Mouse (Mus musculus) kidney, adult 2 months (tissue): ENCODE measurements around the gene Hpd. TPM values are rescaled to one million over a fixed set of nuclear protein-coding genes. Genes with fewer than 3 reads are reported as not detected.

ENCODE experiments used
- DNase-seq: peaks from one replicate; pipeline ENCODE4 v3.0.0; 2021
- H3K27ac ChIP-seq: fragments of 200-500 bp; 2 replicates; pipeline ENCODE4 v1.5.1; 2012; ENCODE audit warnings: low read depth, low read length, control low read depth, inconsistent platforms; ENCODE audit not compliant: insufficient read depth
- H3K27me3 ChIP-seq: fragments of 200-500 bp; replicated peaks from 2 replicates; pipeline ENCODE4 v1.6.1; 2012; ENCODE audit warnings: mild to moderate bottlenecking, moderate library complexity, low read length, inconsistent platforms; ENCODE audit not compliant: control insufficient read depth, insufficient read depth
- H3K36me3 ChIP-seq: fragments of 200-500 bp; 2 replicates; pipeline ENCODE4 v1.6.1; 2012; ENCODE audit warnings: mild to moderate bottlenecking, moderate library complexity, low read length, inconsistent platforms; ENCODE audit not compliant: control insufficient read depth, insufficient read depth
- H3K4me1 ChIP-seq: fragments of 200-500 bp; 2 replicates; pipeline ENCODE4 v1.6.1; 2011; ENCODE audit warnings: low read length; ENCODE audit not compliant: control insufficient read depth, insufficient read depth
- H3K4me3 ChIP-seq: fragments of 200-500 bp; 2 replicates; pipeline ENCODE4 v1.5.1; 2011; ENCODE audit warnings: mild to moderate bottlenecking, low read depth, low read length, control low read depth; ENCODE audit not compliant: insufficient read depth
- CTCF ChIP-seq: fragments of 200-500 bp; conservative IDR thresholded peaks from 2 replicates; pipeline ENCODE4 v1.5.1; 2011; ENCODE audit warnings: low read depth, mild to moderate bottlenecking, control low read depth, low read length, moderate library complexity, mixed read lengths; ENCODE audit not compliant: insufficient read depth, insufficient read length
- POLR2A ChIP-seq: fragments of 200-500 bp; IDR thresholded peaks from one replicate; pipeline ENCODE4 v1.6.1; 2011; ENCODE audit warnings: low read depth, low read length, control low read depth
- WGBS: fragments of 180-500 bp; shearing (Covaris S2); methylation state at CpG from one replicate; pipeline ENCODE4 v1.1.7; 2018; 5-methylcytosine and 5-hydroxymethylcytosine counted together
- polyA plus RNA-seq: library from polyadenylated mRNA; depleted of rRNA; stranded (reverse); fragments of >200 nt; gene quantifications from 2 replicates; pipeline ENCODE4 v1.2.3, GENCODE M21; 2012

Hpd gene
- polyA plus RNA-seq, 1 experiment: 418 TPM

GRCm38 (mm10) chr5:123141555-123142160 is 40.9 kb downstream of the Hpd start:
- peak overlapping the region; percentile 57 for H3K4me3 ChIP-seq
- no peaks in the 10 kb centered on the region for H3K27me3 ChIP-seq
- under 1% methylated on average over 37 of the region's 38 CpGs for WGBS
- peaks cover 16% of the 10 kb centered on the region for H3K4me1 ChIP-seq
- no peaks in the 10 kb centered on the region; the same call in 1 of the 2 replicates for H3K36me3 ChIP-seq
- DNase-seq: no peak
- no peak for TF ChIP-seq CTCF
- TF ChIP-seq POLR2A: no peak
- H3K27ac ChIP-seq: peak overlapping the region; percentile 96

- TF ChIP-seq POLR2A: peak; percentile 48
- TF ChIP-seq CTCF: no peak
- under 1% methylated on average over 31 of the region's 31 CpGs for WGBS
- H3K4me3 ChIP-seq: peak overlapping the region; percentile 57
- H3K27ac ChIP-seq: peak overlapping the region; percentile 96
- DNase-seq: peak; percentile 97
- peaks cover 20% of the 10 kb centered on the region for H3K4me1 ChIP-seq
- no peaks in the 10 kb centered on the region for H3K27me3 ChIP-seq
- H3K36me3 ChIP-seq: no peaks in the 10 kb centered on the region; the same call in 1 of the 2 replicates
These were observed 41.6 kb downstream of the Hpd start for GRCm38 (mm10) chr5:123140694-123141554.

- Histone ChIP-seq H3K4me3 (peak overlapping the region; percentile 63), H3K4me1 (peaks cover 28% of the 10 kb centered on the region), H3K27ac (peak overlapping the region; percentile 99), H3K36me3 (no peaks in the 10 kb centered on the region; the same call in 1 of the 2 replicates), H3K27me3 (no peaks in the 10 kb centered on the region)
- 2% methylated on average over 28 of the region's 28 CpGs for WGBS
- peak; percentile 48 for DNase-seq
- TF ChIP-seq CTCF: no peak
- no peak for TF ChIP-seq POLR2A
These were observed 42.6 kb downstream of the Hpd start for GRCm38 (mm10) chr5:123139722-123140627.

- H3K27ac ChIP-seq: peak overlapping the region; percentile 99
- no peaks in the 10 kb centered on the region; the same call in 1 of the 2 replicates for H3K36me3 ChIP-seq
- no peaks in the 10 kb centered on the region for H3K27me3 ChIP-seq
- WGBS: under 1% methylated on average over 39 of the region's 39 CpGs
- peak overlapping the region; percentile 63 for H3K4me3 ChIP-seq
- peaks cover 30% of the 10 kb centered on the region for H3K4me1 ChIP-seq
- DNase-seq: peak; percentile 93
- TF ChIP-seq CTCF (no peak), POLR2A (peak; percentile 73)
These were observed 43.4 kb downstream of the Hpd start for GRCm38 (mm10) chr5:123138953-123139721.

GRCm38 (mm10) chr5:123138230-123138911 is 44.2 kb downstream of the Hpd start:
- TF ChIP-seq CTCF (no peak), POLR2A (peak; percentile 48)
- Histone ChIP-seq H3K4me3 (peak overlapping the region; percentile 63), H3K27me3 (no peaks in the 10 kb centered on the region), H3K4me1 (peaks cover 28% of the 10 kb centered on the region), H3K36me3 (peaks cover 3% of the 10 kb centered on the region; the same call in 1 of the 2 replicates), H3K27ac (peak overlapping the region; percentile 99)
- WGBS: under 1% methylated on average over 39 of the region's 40 CpGs
- peak; percentile 89 for DNase-seq

- Histone ChIP-seq H3K36me3 (peaks cover 3% of the 10 kb centered on the region; the same call in 1 of the 2 replicates), H3K4me3 (peak overlapping the region; percentile 63), H3K27ac (peak overlapping the region; percentile 98), H3K4me1 (peaks cover 31% of the 10 kb centered on the region), H3K27me3 (no peaks in the 10 kb centered on the region)
- DNase-seq: no peak
- TF ChIP-seq POLR2A: no peak
- TF ChIP-seq CTCF: no peak
- 2% methylated on average over 6 of the region's 6 CpGs for WGBS
These were observed 44.7 kb downstream of the Hpd start for GRCm38 (mm10) chr5:123137910-123138229.
